Mouse (Mus musculus) CH12.LX (cell line): Measurements from ENCODE around the gene Tbx21. TPM values are rescaled to one million over a fixed set of nuclear protein-coding genes. Genes with fewer than 3 reads are reported as not detected.

Source experiments
- DNase-seq: peaks from one replicate; pipeline ENCODE4 v3.0.0-alpha.2; 2013; ENCODE audit errors: extremely low read depth
- H3K27ac ChIP-seq: 2 replicates; pipeline ENCODE4 v1.5.1; 2012; ENCODE audit warnings: low read depth, mild to moderate bottlenecking, control low read depth, moderate library complexity; ENCODE audit not compliant: insufficient read depth
- H3K27me3 ChIP-seq: replicated peaks from 2 replicates; pipeline ENCODE3; 2012; ENCODE audit warnings: inconsistent platforms
- H3K36me3 ChIP-seq, 2 experiments: replicated peaks in 1 of 2; 2 replicates each; pipeline versions ENCODE3 to v1.6.1; 2012; ENCODE audit warnings: inconsistent platforms in 1 of 2, low read length in 1 of 2, mild to moderate bottlenecking in 1 of 2, mixed read lengths in 1 of 2, moderate library complexity in 1 of 2; ENCODE audit not compliant: control insufficient read depth in 1 of 2, insufficient read depth in 1 of 2
- H3K4me1 ChIP-seq, 2 experiments: 2 replicates each; pipeline ENCODE4 v1.6.1; 2012; ENCODE audit warnings: inconsistent platforms in 1 of 2, moderate library complexity in 1 of 2; ENCODE audit not compliant: insufficient read depth in 2 of 2, control insufficient read depth in 1 of 2
- H3K4me2 ChIP-seq: 2 replicates; pipeline ENCODE4 v1.6.1; 2012; ENCODE audit warnings: low read depth, mild to moderate bottlenecking, control low read depth; ENCODE audit not compliant: poor library complexity, insufficient read depth, severe bottlenecking
- H3K4me3 ChIP-seq, 3 experiments: fragments of 150-350 bp in 1 of 3; sonication (generic) in 1 of 3; replicated peaks in 1 of 3; 2 replicates each; pipeline versions ENCODE3 to v1.5.1; 2011 to 2012; ENCODE audit warnings: low read depth in 2 of 3, low read length in 2 of 3, mild to moderate bottlenecking in 2 of 3, moderate library complexity in 2 of 3, control low read depth in 1 of 3, improper control_type of control experiment in 1 of 3, inconsistent platforms in 1 of 3, mixed read lengths in 1 of 3; ENCODE audit not compliant: poor library complexity in 1 of 3
- H3K79me2 ChIP-seq: replicated peaks from 2 replicates; pipeline ENCODE4 v1.6.1; 2012; ENCODE audit warnings: mild to moderate bottlenecking, moderate library complexity; ENCODE audit not compliant: control insufficient read depth, poor library complexity, insufficient read depth, severe bottlenecking; ENCODE audit errors: extremely low read depth
- H3K9ac ChIP-seq: 2 replicates; pipeline ENCODE4 v1.6.1; 2012; ENCODE audit warnings: low read depth, mild to moderate bottlenecking, control low read depth, moderate library complexity; ENCODE audit not compliant: insufficient read depth
- H3K9me3 ChIP-seq: replicated peaks from 2 replicates; pipeline ENCODE3; 2012; ENCODE audit warnings: low read length, inconsistent platforms, mixed read lengths
- BHLHE40 ChIP-seq: IDR thresholded peaks from 2 replicates; pipeline ENCODE4 v1.6.1; 2011; ENCODE audit warnings: mild to moderate bottlenecking, low read depth, low read length, improper control_type of control experiment
- CTCF ChIP-seq, 2 experiments: IDR thresholded peaks in 1 of 2; conservative IDR thresholded peaks in 1 of 2; 2 replicates each; pipeline ENCODE4 v1.5.1; 2011 to 2012; ENCODE audit warnings: low read depth in 2 of 2, low read length in 2 of 2, improper control_type of control experiment in 1 of 2, inconsistent platforms in 1 of 2, mild to moderate bottlenecking in 1 of 2, moderate library complexity in 1 of 2
- E2F4 ChIP-seq: IDR thresholded peaks from 2 replicates; pipeline ENCODE4 v1.6.1; 2011; ENCODE audit warnings: low read depth, low read length, improper control_type of control experiment; ENCODE audit not compliant: insufficient replicate concordance
- ETS1 ChIP-seq: conservative IDR thresholded peaks from 2 replicates; pipeline ENCODE4 v1.6.1; 2012; ENCODE audit warnings: low read depth, mild to moderate bottlenecking, inconsistent platforms, low read length, improper control_type of control experiment, moderate library complexity
- IRF4 ChIP-seq: IDR thresholded peaks from 2 replicates; pipeline ENCODE4 v1.6.1; 2014; ENCODE audit warnings: low read depth, mild to moderate bottlenecking, inconsistent platforms, low read length, improper control_type of control experiment
- JUND ChIP-seq: conservative IDR thresholded peaks from 2 replicates; pipeline ENCODE4 v1.6.1; 2011; ENCODE audit warnings: low read depth, low read length, improper control_type of control experiment
- KAT2A ChIP-seq: IDR thresholded peaks from 2 replicates; pipeline ENCODE4 v1.6.1; 2012; ENCODE audit warnings: low read length, improper control_type of control experiment, inconsistent platforms; ENCODE audit not compliant: insufficient replicate concordance
- MAFK ChIP-seq: IDR thresholded peaks from 2 replicates; pipeline ENCODE4 v1.6.1; 2011; ENCODE audit warnings: low read length, improper control_type of control experiment; ENCODE audit not compliant: insufficient replicate concordance
- MAX ChIP-seq: IDR thresholded peaks from 2 replicates; pipeline ENCODE4 v1.6.1; 2011; ENCODE audit warnings: low read length, improper control_type of control experiment
- MXI1 ChIP-seq: IDR thresholded peaks from 2 replicates; pipeline ENCODE4 v1.6.1; 2011; ENCODE audit warnings: mild to moderate bottlenecking, low read depth, low read length, improper control_type of control experiment
- NELFE ChIP-seq: IDR thresholded peaks from 2 replicates; pipeline ENCODE4 v1.6.1; 2011; ENCODE audit warnings: low read depth, low read length, improper control_type of control experiment
- NRF1 ChIP-seq: IDR thresholded peaks from 2 replicates; pipeline ENCODE4 v1.6.1; 2014; ENCODE audit warnings: low read depth, mild to moderate bottlenecking, inconsistent platforms, low read length, improper control_type of control experiment, moderate library complexity
- PAX5 ChIP-seq: IDR thresholded peaks from 2 replicates; pipeline ENCODE4 v1.6.1; 2012; ENCODE audit warnings: low read length, inconsistent platforms, mixed read lengths
- POLR2A ChIP-seq: IDR thresholded peaks from 2 replicates; pipeline ENCODE4 v1.6.1; 2011; ENCODE audit warnings: low read depth, mild to moderate bottlenecking, improper control_type of control experiment, low read length
- POLR2AphosphoS2 ChIP-seq: IDR thresholded peaks from 2 replicates; pipeline ENCODE4 v1.6.1; 2011; ENCODE audit warnings: low read depth, low read length, improper control_type of control experiment
- RAD21 ChIP-seq: IDR thresholded peaks from 2 replicates; pipeline ENCODE4 v1.6.1; 2011; ENCODE audit warnings: low read depth, mild to moderate bottlenecking, low read length, improper control_type of control experiment, moderate library complexity
- RCOR1 ChIP-seq: conservative IDR thresholded peaks from 2 replicates; pipeline ENCODE4 v1.6.1; 2012; ENCODE audit warnings: low read depth, mild to moderate bottlenecking, inconsistent platforms, low read length, improper control_type of control experiment
- SIN3A ChIP-seq: IDR thresholded peaks from 2 replicates; pipeline ENCODE4 v1.6.1; 2012; ENCODE audit warnings: low read length, improper control_type of control experiment, inconsistent platforms
- SMC3 ChIP-seq: IDR thresholded peaks from 2 replicates; pipeline ENCODE4 v1.6.1; 2011; ENCODE audit warnings: low read depth, low read length, improper control_type of control experiment
- TBP ChIP-seq: conservative IDR thresholded peaks from 2 replicates; pipeline ENCODE4 v1.6.1; 2011; ENCODE audit warnings: low read depth, low read length, improper control_type of control experiment
- UBTF ChIP-seq: IDR thresholded peaks from 2 replicates; pipeline ENCODE4 v1.6.1; 2012; ENCODE audit warnings: low read depth, mild to moderate bottlenecking, inconsistent platforms, low read length, improper control_type of control experiment, moderate library complexity
- USF1 ChIP-seq: IDR thresholded peaks from 2 replicates; pipeline ENCODE4 v1.6.1; 2014; ENCODE audit warnings: low read depth, mild to moderate bottlenecking, inconsistent platforms, low read length, improper control_type of control experiment
- ZMIZ1 ChIP-seq: IDR thresholded peaks from 2 replicates; pipeline ENCODE4 v1.6.1; 2012; ENCODE audit warnings: low read depth, mild to moderate bottlenecking, inconsistent platforms, low read length, improper control_type of control experiment
- ZNF384 ChIP-seq: IDR thresholded peaks from 2 replicates; pipeline ENCODE4 v1.6.1; 2012; ENCODE audit warnings: low read depth, low read length, improper control_type of control experiment, inconsistent platforms
- dilution Hi-C: fragments of 300-500 bp; cut with MboI; formaldehyde crosslinking; loops from 2 replicates; pipeline ENCODE4 v1.14.3; 2020; ENCODE audit warnings: low sequenced_read_pairs; ENCODE audit not compliant: extremely low pct_unique_long_range_greater_than_20kb, extremely low pct_ligation_motif_present
- in situ Hi-C: fragments of 300-500 bp; cut with MboI; formaldehyde crosslinking; loops from 3 replicates; pipeline ENCODE4 v1.14.3; 2019; ENCODE audit warnings: low sequenced_read_pairs, low pct_ligation_motif_present, low pct_unique_long_range_greater_than_20kb, mixed read lengths
- polyA plus RNA-seq: library from polyadenylated mRNA; unstranded; fragments of >175 nt; gene quantifications from 2 replicates; pipeline ENCODE4 v1.2.1, GENCODE M21; 2012; ENCODE audit warnings: low read depth; ENCODE audit not compliant: insufficient read length
- total RNA-seq, 2 experiments: library from RNA; depleted of rRNA; stranded (reverse); fragments of 300-350 nt in 1 of 2; fragments of >200 nt in 1 of 2; gene quantifications; 2 replicates each; pipeline ENCODE4 v1.2.3; 2012 to 2014

The Tbx21 gene
- total and polyA plus RNA-seq, 3 experiments, result 0.08 to 0.09 TPM; not detected in 1

DNA sequence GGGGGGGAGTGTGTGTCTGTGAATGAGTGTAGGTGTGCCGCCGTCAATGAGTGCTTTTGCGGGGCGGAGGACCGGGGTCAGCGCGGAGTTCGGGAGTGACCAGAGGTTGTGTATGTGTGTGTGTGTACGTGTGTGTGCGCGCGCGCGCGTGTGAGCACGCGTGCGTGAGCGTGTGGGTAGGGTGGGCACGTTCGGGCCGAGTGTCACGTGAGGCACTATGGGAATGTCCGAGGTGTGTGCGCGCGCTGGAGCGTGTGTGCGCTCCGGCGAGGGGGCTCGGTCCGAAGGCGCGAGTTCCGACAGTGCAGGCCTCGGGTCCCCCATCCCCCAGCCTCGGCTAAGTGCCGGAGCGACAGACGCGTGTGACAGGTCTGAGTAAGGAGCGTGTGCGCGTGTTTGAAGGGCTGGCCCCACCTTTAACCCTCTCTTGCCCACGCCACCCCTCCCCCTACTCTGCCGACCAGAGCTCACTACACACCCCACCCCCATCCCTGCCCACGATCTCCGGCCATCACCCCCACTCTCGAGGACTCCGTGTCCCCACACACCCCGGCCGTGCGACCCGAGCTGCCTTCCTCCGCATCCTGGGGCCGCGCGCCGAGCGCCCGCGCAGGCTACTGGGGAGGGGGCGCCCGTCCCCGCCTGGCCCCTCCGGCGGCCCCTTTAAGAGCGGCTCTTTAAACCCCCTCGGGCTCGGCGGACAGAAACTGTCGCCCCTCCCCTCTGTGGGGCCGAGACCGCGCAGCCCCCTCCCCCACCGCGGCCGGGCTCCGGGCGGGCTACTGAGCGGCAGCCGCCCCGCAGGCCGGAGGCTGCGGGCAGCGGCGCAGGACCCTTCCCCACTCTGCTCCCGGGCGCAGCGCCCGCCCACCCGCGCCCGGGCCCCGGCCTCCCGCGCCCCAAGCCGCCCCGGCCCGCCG, 35.5 kb upstream of the Tbx21 start:
- Histone ChIP-seq H3K9ac (peak overlapping the region; percentile 84), H3K9me3 (peaks cover 4% of the 10 kb centered on the region), H3K4me3 (peak overlapping the region; percentile 40 to 70 (median 52)), H3K36me3 (peaks cover 6 to 25% of the 10 kb centered on the region in 2 experiments), H3K4me2 (peak overlapping the region; percentile 81), H3K27me3 (peaks cover 31% of the 10 kb centered on the region), H3K4me1 (peaks cover 17 to 35% of the 10 kb centered on the region in 2 experiments), H3K79me2 (no peaks in the 10 kb centered on the region), H3K27ac (no peak overlapping the region)
- no peak for DNase-seq
- no peak for TF ChIP-seq TBP
- TF ChIP-seq CTCF (conservative IDR thresholded peaks at IDR 0.05 in 1 of 2, IDR thresholded peaks at IDR 0.05 in 1 of 2; ENCODE audit: low read depth in 2 of 2, low read length in 2 of 2), result no peak
- TF ChIP-seq ZNF384, result no peak
- no peak for TF ChIP-seq JUND
- TF ChIP-seq MAFK, result no peak
- TF ChIP-seq POLR2AphosphoS2, result no peak
- peak; percentile 38; the same call in 1 of the 2 replicates for TF ChIP-seq NRF1
- no peak for TF ChIP-seq POLR2A
- no peak; the same call in 1 of the 2 replicates for TF ChIP-seq MAX
- TF ChIP-seq KAT2A, result no peak
- TF ChIP-seq NELFE, result no peak
- TF ChIP-seq ZMIZ1, result no peak
- no peak for TF ChIP-seq PAX5
- no peak for TF ChIP-seq SIN3A
- no peak for TF ChIP-seq E2F4
- TF ChIP-seq BHLHE40, result peak; percentile 90
- TF ChIP-seq USF1, result peak; percentile 52
- no peak for TF ChIP-seq SMC3
- TF ChIP-seq MXI1, result no peak; the same call in 1 of the 2 replicates
- TF ChIP-seq RCOR1, result no peak
- in situ Hi-C loops (no loop called here), dilution Hi-C loops (no loop called here)

DNA sequence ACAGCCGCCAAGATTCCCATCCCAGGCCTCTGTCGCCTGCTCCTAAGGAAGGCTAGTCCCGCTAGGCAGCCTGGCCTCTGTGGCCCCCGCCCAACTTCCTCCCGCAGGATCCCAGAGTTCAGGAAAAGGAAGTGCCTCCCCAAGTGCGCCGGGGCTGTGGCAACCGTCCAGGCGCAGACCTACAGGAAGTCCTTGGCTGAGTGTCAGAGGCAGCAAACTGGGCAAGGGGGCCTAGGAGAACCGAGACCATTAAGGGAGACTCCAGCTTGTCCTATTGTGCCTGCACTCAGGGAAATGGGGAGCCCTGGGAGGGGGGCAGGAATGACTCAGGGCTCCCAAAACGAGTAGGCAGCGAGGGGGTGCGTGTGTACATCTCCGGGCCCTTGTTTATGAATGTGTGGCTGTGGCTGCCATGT, 34.9 kb upstream of the Tbx21 start:
- Histone ChIP-seq H3K36me3 (peaks cover 3 to 19% of the 10 kb centered on the region in 2 experiments), H3K9me3 (peaks cover under 1% of the 10 kb centered on the region), H3K4me1 (peaks cover 17 to 40% of the 10 kb centered on the region in 2 experiments), H3K9ac (no peak overlapping the region), H3K4me3 (no peak overlapping the region), H3K27ac (no peak overlapping the region), H3K27me3 (peaks cover 31% of the 10 kb centered on the region), H3K79me2 (no peaks in the 10 kb centered on the region), H3K4me2 (no peak overlapping the region)
- TF ChIP-seq IRF4, result no peak
- no peak for TF ChIP-seq USF1
- TF ChIP-seq TBP, result no peak
- TF ChIP-seq RAD21, result no peak
- no peak for TF ChIP-seq NRF1
- TF ChIP-seq UBTF, result no peak
- TF ChIP-seq ETS1, result no peak
- dilution Hi-C loops, result no loop called here
- in situ Hi-C loops, result loop anchor here (5.0 to 10.0 kb wide), 2 partner anchors 38 to 55 kb away; no protein-coding TSS in a partner anchor
- no peak for DNase-seq
